Mouse (Mus musculus) layer of hippocampus, adult 9-10 months (tissue): ENCODE measurements around the gene Srr.

ENCODE experiments used
- DNase-seq: peaks from one replicate; pipeline ENCODE4 v3.0.0; 2022; ENCODE audit warnings: low spot score

The Srr gene

GRCm38 (mm10) chr11:74863471-74863870, 62.3 kb downstream of the Srr start:
- DNase-seq = no peak

- no peak for DNase-seq
These were observed 63.6 kb downstream of the Srr start for GRCm38 (mm10) chr11:74862129-74862528.

- no peak for DNase-seq
These were observed 68.0 kb downstream of the Srr start for GRCm38 (mm10) chr11:74857756-74858155.
